Comparison of ENCODE assay signal across 23 mouse cellular contexts in the genomic region with DNA sequence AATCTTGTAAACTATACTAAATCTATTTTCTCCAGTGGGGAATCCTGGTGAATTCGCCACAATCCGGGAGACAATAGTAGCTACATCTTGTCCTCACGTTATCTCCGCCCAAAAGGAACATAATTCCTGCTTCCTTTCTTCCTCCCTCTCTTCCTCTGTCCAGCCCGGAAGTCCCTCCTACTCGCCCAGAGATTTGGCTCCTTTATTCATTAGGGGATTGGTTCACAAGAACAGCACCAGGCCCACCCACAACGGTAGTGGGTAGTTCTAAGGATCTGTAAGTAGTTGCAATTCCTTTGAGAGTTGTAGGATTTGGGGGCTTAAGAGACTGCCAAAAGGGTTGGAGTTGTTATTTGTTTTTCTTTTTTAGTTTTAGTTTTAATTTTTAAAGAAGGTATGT.
"Had no signal": no experiment of that assay in that cellular context is flagged by ENCODE, and none has a peak within 500 bp of the region (broad histone marks: within the 10 kb centered on the region; RNA-seq: fewer than 3 reads in every experiment).

No protein-coding gene starts in this region.

- H3K27ac ChIP-seq: layer of hippocampus, adult 2 months; limb, embryonic 10.5 days; limb, embryonic 13.5 days; liver, embryonic 12.5 days; liver, embryonic 15.5 days; lung, embryonic 15.5 days; midbrain, embryonic 10.5 days; neural tube, embryonic 12.5 days; neural tube, embryonic 15.5 days; stomach, embryonic 15.5 days had no signal

- ATAC-seq: liver, embryonic 12.5 days had no signal

- H3K9ac ChIP-seq: limb, embryonic 13.5 days; liver, embryonic 12.5 days; liver, embryonic 15.5 days; lung, embryonic 15.5 days; neural tube, embryonic 12.5 days; neural tube, embryonic 15.5 days; stomach, embryonic 15.5 days had no signal

- H3K4me1 ChIP-seq: limb, embryonic 10.5 days; limb, embryonic 13.5 days; liver, embryonic 12.5 days; liver, embryonic 15.5 days; lung, embryonic 15.5 days; neural tube, embryonic 12.5 days; neural tube, embryonic 15.5 days; stomach, embryonic 15.5 days had no signal

- DNase-seq: kidney, postnatal 25 days; layer of hippocampus, adult 9-11 months; liver; lung, adult 18-20 months; lung, postnatal 10 days; lung, postnatal 36 days; midbrain, embryonic 14.5 days; right cerebral cortex, adult 18-20 months; right cerebral cortex, postnatal 14 days; right cerebral cortex, postnatal 4 days; spleen, adult 18-20 months; thymus, postnatal 25 days had no signal

- H3K4me3 ChIP-seq: layer of hippocampus, adult 2 months; limb, embryonic 10.5 days; limb, embryonic 13.5 days; liver, embryonic 12.5 days; liver, embryonic 15.5 days; lung, embryonic 15.5 days; megakaryocyte, embryonic 14.5 days; midbrain, embryonic 10.5 days; neural tube, embryonic 12.5 days; neural tube, embryonic 15.5 days; stomach, embryonic 15.5 days had no signal

- H3K36me3 ChIP-seq: stomach, embryonic 15.5 days had no signal

- H3K4me2 ChIP-seq: limb, embryonic 13.5 days; liver, embryonic 12.5 days; liver, embryonic 15.5 days; lung, embryonic 15.5 days; neural tube, embryonic 12.5 days; neural tube, embryonic 15.5 days; stomach, embryonic 15.5 days had no signal

- H3K27me3 ChIP-seq: limb, embryonic 13.5 days; liver, embryonic 12.5 days; liver, embryonic 15.5 days; lung, embryonic 15.5 days; megakaryocyte, embryonic 14.5 days; neural tube, embryonic 12.5 days; neural tube, embryonic 15.5 days; stomach, embryonic 15.5 days had no signal

- H3K9me3 ChIP-seq: limb, embryonic 10.5 days; limb, embryonic 13.5 days; liver, embryonic 12.5 days; liver, embryonic 15.5 days; lung, embryonic 15.5 days; megakaryocyte, embryonic 14.5 days; midbrain, embryonic 10.5 days; neural tube, embryonic 12.5 days; neural tube, embryonic 15.5 days; stomach, embryonic 15.5 days had no signal
